Mouse (Mus musculus): ENCODE results near the gene Sptbn2.
"Not testable (repeated sequence)": the region's sequence is repeated elsewhere in the genome, so short reads cannot be mapped to it uniquely, and the experiment has no call there.

Sptbn2 gene

GRCm38 (mm10) chr19:4729186-4729585, 18.2 kb downstream of the Sptbn2 start:
- DNase-seq (ENCODE audit: low spot score), result no peak

- no peak for DNase-seq (ENCODE audit: low spot score)
Observed at GRCm38 (mm10) chr19:4733052-4733451, 22.1 kb downstream of the Sptbn2 start.

DNA sequence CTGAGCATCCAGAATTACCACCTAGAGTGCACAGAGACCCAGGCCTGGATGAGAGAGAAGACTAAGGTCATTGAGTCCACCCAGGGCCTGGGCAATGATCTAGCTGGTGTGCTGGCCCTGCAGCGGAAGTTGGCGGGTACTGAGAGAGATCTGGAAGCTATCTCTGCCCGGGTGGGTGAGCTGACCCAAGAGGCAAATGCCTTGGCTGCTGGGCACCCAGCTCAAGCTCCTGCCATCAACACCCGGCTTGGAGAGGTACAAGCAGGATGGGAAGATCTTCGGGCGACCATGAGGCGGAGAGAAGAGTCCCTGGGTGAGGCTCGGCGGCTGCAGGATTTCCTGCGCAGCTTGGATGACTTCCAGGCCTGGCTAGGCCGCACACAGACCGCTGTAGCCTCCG, 26.9 kb downstream of the Sptbn2 start:
- no peak for DNase-seq (ENCODE audit: low spot score)

- DNase-seq (ENCODE audit: low spot score), result no peak
Observed at GRCm38 (mm10) chr19:4739053-4739452, 28.1 kb downstream of the Sptbn2 start.

DNA sequence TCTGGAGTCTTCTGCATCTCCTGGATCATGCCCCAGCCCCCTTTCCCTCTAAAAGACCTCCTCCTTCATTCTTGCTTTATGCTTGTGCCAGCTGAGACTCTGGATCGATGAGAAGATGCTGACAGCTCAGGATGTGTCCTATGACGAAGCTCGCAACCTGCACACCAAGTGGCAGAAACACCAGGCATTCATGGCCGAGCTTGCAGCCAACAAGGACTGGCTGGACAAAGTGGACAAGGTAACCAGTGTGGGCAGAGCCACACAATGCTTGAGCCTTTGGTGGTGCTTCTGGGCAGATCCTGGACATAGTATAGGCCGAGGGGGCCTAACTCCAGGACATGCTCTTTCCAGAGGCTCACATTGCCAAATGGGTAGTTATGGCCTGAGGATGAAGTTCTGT, 28.8 kb downstream of the Sptbn2 start:
- DNase-seq (ENCODE audit: low spot score), result no peak

GRCm38 (mm10) chr19:4741482-4741881, 30.5 kb downstream of the Sptbn2 start:
- DNase-seq (ENCODE audit: low spot score), result no peak

DNA sequence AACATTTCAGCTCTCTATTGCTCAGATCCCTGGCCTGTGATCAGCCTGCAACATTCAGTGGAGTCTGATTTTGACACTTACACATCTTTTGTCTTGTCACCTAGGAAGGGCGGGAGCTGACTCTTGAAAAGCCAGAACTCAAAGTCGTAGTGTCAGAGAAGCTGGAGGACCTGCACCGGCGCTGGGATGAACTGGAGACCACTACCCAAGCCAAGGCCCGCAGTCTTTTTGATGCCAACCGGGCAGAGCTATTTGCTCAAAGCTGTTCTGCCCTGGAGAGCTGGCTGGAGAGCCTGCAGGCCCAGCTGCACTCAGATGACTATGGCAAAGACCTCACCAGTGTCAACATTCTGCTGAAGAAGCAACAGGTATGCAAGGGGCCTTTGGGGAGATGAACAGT, 31.3 kb downstream of the Sptbn2 start:
- no peak for DNase-seq (ENCODE audit: low spot score)

GRCm38 (mm10) chr19:4743524-4743923, 32.6 kb downstream of the Sptbn2 start:
- peak; percentile 37 for DNase-seq (ENCODE audit: low spot score)

GRCm38 (mm10) chr19:4744026-4744425, 33.1 kb downstream of the Sptbn2 start:
- peak; percentile 23 for DNase-seq (ENCODE audit: low spot score)

- peak; percentile 65 for DNase-seq (ENCODE audit: low spot score)
Observed at GRCm38 (mm10) chr19:4745057-4745456, 34.1 kb downstream of the Sptbn2 start.

DNA sequence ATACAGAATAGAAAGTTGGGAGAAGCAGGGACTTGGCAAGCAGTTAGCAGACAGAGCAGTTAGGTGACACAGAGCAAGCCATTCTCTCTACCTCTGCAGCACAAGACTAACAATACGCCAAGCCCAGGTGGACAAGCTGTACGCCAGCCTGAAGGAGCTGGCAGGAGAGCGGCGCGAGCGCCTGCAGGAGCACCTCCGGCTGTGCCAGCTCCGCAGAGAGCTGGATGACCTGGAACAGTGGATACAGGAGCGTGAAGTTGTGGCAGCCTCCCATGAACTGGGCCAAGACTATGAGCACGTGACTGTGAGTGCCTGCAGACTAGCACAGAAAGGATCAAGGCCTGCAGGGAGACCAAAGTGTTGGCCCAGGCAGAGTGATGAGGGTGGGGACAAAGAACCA, 34.7 kb downstream of the Sptbn2 start:
- no peak for DNase-seq (ENCODE audit: low spot score)

GRCm38 (mm10) chr19:4746611-4747010, 35.6 kb downstream of the Sptbn2 start:
- DNase-seq (ENCODE audit: low spot score), result no peak

- no peak for DNase-seq (ENCODE audit: low spot score)
Observed at GRCm38 (mm10) chr19:4747631-4748312, 36.8 kb downstream of the Sptbn2 start.

DNA sequence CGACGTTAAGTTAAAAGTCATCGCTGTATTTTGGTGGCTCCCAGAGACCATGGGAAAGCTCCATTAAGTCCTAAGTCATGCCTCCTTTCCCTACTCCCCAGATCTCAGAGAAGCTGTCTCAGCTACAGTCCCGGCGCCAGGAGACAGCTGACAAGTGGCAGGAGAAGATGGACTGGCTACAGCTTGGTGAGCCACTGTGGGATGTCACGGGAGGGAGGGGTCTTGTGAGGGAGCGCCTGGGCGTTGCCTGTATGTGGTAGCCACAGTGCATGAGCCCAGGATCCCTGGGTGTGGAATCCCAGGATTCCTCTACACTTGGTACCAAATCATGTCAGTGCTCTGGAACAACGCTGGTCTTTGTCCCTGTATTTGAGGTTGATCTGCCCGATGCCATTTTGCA, 37.5 kb downstream of the Sptbn2 start:
- DNase-seq (ENCODE audit: low spot score), result no peak

GRCm38 (mm10) chr19:4749975-4750374, 39.0 kb downstream of the Sptbn2 start:
- DNase-seq (ENCODE audit: low spot score), result no peak

DNA sequence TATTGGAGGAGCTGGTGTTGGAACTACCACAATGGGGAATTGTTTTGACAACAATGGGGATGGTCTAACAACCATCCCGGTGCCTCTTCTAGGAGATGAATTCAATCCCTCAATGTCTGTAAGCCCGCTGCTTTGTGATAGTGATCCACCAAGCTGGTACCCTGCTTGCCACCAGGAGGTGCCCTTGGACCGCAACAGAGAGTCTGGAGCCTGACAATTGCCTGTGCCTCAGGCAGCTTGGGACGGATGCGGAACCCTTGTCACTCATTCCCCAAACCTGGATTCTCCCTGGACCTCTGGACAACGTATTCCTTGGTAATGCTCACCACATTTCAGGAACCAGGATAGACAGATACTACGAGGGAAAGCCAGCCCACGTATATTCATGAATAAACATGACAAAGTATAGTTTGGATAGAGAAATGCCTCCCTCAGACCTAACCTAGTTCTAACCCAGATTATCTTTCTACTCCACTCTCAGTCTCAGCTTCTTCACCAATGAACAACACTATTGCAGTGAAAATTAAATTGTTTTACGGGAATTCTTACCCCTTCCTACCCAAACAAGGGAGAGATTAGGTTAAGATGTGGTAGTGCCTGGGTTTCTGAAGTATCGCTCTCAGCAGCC, 44.7 kb downstream of the Sptbn2 start:
- peak; percentile 84 for DNase-seq (ENCODE audit: low spot score)

- DNase-seq (ENCODE audit: low spot score), result peak; percentile 92
Observed at GRCm38 (mm10) chr19:4756193-4756911, 45.4 kb downstream of the Sptbn2 start, which contains the start of gene Rbm4b. TSS of gene Rbm4b (plus strand) at chr19:4756497.

- no peak for DNase-seq (ENCODE audit: low spot score)
Observed at GRCm38 (mm10) chr19:4756921-4757320, 46.0 kb downstream of the Sptbn2 start.

- not testable (repeated sequence) for DNase-seq (ENCODE audit: low spot score)
Observed at GRCm38 (mm10) chr19:4760544-4760943, 49.6 kb downstream of the Sptbn2 start.

DNA sequence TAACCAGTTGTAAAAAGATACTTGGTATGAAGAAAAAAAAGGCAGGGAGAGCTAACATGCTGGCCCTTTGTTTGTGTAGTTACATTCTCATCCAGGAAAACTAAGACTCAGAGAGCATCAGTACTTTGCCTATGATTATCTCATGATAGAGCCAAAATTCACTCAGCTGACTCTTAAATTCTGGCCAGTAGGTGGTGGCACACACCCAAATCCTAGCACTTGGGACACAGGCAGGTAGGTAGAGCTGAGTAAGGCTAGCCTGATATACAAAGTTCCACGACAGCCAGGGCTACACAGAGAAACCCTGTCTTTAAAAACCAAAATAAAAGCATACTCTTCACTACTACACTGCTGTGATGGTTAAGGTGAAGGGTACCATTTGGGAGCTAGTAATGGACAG, 51.9 kb downstream of the Sptbn2 start:
- DNase-seq (ENCODE audit: low spot score), result no peak

GRCm38 (mm10) chr19:4767507-4768148, 56.7 kb downstream of the Sptbn2 start:
- DNase-seq (ENCODE audit: low spot score), result no peak

DNA sequence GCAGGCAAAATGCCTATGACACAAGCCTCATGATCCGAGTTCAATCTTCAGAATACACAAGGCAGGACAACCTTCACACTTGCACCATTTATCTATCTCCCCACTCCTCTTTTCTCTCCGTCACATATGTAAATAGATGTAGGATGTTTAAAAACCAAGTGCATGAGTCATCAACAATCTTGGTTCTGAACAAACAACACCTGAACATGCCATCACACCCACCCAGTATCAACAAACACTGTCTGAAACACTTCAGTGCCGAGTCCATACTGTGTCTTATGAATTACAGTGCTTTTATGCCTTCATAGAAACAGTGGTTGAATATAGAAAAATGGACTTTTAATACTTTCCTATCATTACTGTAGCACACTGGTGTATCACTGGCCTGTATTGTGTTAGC, 61.8 kb downstream of the Sptbn2 start:
- DNase-seq (ENCODE audit: low spot score), result no peak

- DNase-seq (ENCODE audit: low spot score), result no peak
Observed at GRCm38 (mm10) chr19:4782891-4783290, 71.9 kb downstream of the Sptbn2 start.

Data from MN1 (cell line).